Mouse (Mus musculus): ENCODE results near the gene Cldn7. TPM values are rescaled to one million over a fixed set of nuclear protein-coding genes. Genes with fewer than 3 reads are reported as not detected.
A peak's percentile ranks its signal among the peaks of the same experiment; 100 is the strongest.

Cldn7 gene
- total and polyA plus RNA-seq, 2 experiments from 2014 or later, result 0.34 TPM; not detected in 1

DNA sequence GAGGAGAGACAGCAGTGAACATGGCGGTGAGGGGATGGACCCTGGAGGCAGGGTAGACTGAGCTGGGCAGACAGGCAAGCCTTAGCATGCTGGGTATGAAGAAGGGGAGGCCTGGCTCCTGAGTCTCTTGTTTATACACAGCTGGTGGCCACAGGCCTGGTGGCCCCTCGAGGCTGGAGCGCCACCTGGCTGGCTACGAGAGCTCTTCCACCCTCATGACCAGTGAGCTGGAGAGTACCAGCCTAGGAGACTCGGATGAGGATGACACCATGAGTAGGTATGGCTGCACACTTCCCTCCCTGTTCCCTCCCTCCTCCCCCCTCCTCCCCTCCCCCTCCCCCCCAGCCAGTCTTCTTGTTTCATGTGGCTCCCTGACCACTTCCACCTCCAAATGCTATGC is 40.9 kb downstream of the Cldn7 start:
- no peak overlapping the region for H3K4me2 ChIP-seq (ENCODE audit: low read depth)
- no peaks in the 10 kb centered on the region for H3K27me3 ChIP-seq (ENCODE audit: insufficient read depth, low read length)
- no peak overlapping the region for H3K27ac ChIP-seq (ENCODE audit: low read depth, low read length)
- DNase-seq, result no peak
- no peak for ATAC-seq
- no peak overlapping the region for H3K4me3 ChIP-seq (ENCODE audit: low read depth, low read length)
- H3K9ac ChIP-seq, result no peak overlapping the region
- H3K9me3 ChIP-seq (ENCODE audit: low read length), result no peaks in the 10 kb centered on the region
- TF ChIP-seq CTCF (IDR thresholded peaks at IDR 0.05; ENCODE audit: low read depth), result peak; percentile 40
- peaks cover 17% of the 10 kb centered on the region; the same call in 1 of the 2 replicates for H3K4me1 ChIP-seq (ENCODE audit: insufficient read depth)
- H3K36me3 ChIP-seq (ENCODE audit: insufficient read depth), result peaks cover 58% of the 10 kb centered on the region
- 51% methylated on average over 5 of the region's 5 CpGs for WGBS

GRCm38 (mm10) chr11:70010033-70010432 is 45.5 kb downstream of the Cldn7 start:
- no peak for TF ChIP-seq CTCF (IDR thresholded peaks at IDR 0.05; ENCODE audit: low read depth)
- WGBS, result 83% methylated on average over 6 of the region's 6 CpGs
- H3K36me3 ChIP-seq (ENCODE audit: insufficient read depth), result peaks cover 83% of the 10 kb centered on the region
- H3K27me3 ChIP-seq (ENCODE audit: insufficient read depth, low read length), result no peaks in the 10 kb centered on the region
- no peak overlapping the region for H3K4me3 ChIP-seq (ENCODE audit: low read depth, low read length)
- H3K27ac ChIP-seq (ENCODE audit: low read depth, low read length), result no peak overlapping the region
- DNase-seq, result no peak
- no peak overlapping the region for H3K4me2 ChIP-seq (ENCODE audit: low read depth)
- no peak for ATAC-seq
- peaks cover 7% of the 10 kb centered on the region; the same call in 1 of the 2 replicates for H3K4me1 ChIP-seq (ENCODE audit: insufficient read depth)
- no peak overlapping the region for H3K9ac ChIP-seq
- H3K9me3 ChIP-seq (ENCODE audit: low read length), result no peaks in the 10 kb centered on the region

DNA sequence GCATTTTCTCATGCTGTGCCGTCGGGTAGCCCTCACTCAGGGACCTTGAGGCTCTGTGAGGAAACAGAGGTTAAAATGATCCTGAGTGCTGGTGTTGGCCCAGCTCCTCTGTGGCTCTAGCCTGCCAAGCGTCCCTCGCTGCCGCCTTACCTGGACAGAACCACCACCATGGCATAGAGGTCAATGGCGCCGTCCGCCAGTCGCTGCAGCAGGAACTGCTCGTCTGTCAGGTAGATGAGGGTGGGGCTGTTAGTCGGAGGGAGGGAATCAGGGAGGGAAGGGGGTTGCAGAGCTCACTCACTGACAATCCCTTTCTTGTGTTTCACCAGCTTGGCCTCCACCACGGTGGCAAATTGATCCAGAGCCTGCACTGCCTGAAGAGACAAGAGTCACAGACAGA is 46.0 kb downstream of the Cldn7 start:
- Histone ChIP-seq H3K27me3 (ENCODE audit: insufficient read depth, low read length) (no peaks in the 10 kb centered on the region), H3K4me1 (ENCODE audit: insufficient read depth) (peaks cover 7% of the 10 kb centered on the region; the same call in 1 of the 2 replicates), H3K27ac (ENCODE audit: low read depth, low read length) (no peak overlapping the region), H3K36me3 (ENCODE audit: insufficient read depth) (peaks cover 78% of the 10 kb centered on the region), H3K4me2 (ENCODE audit: low read depth) (no peak overlapping the region), H3K4me3 (ENCODE audit: low read depth, low read length) (no peak overlapping the region), H3K9ac (no peak overlapping the region), H3K9me3 (ENCODE audit: low read length) (no peaks in the 10 kb centered on the region)
- DNase-seq (no peak), ATAC-seq (no peak)
- 93% methylated on average over 12 of the region's 12 CpGs for WGBS
- TF ChIP-seq CTCF (IDR thresholded peaks at IDR 0.05; ENCODE audit: low read depth), result no peak

- Histone ChIP-seq H3K4me2 (ENCODE audit: low read depth) (no peak overlapping the region), H3K27me3 (ENCODE audit: insufficient read depth, low read length) (no peaks in the 10 kb centered on the region), H3K9ac (no peak overlapping the region), H3K4me1 (ENCODE audit: insufficient read depth) (peaks cover 7% of the 10 kb centered on the region; the same call in 1 of the 2 replicates), H3K9me3 (ENCODE audit: low read length) (no peaks in the 10 kb centered on the region), H3K36me3 (ENCODE audit: insufficient read depth) (peaks cover 74% of the 10 kb centered on the region), H3K27ac (ENCODE audit: low read depth, low read length) (no peak overlapping the region), H3K4me3 (ENCODE audit: low read depth, low read length) (no peak overlapping the region)
- ATAC-seq, result no peak
- no peak for DNase-seq
- no peak for TF ChIP-seq CTCF (IDR thresholded peaks at IDR 0.05; ENCODE audit: low read depth)
- 76% methylated on average over 10 of the region's 10 CpGs for WGBS
Observed at GRCm38 (mm10) chr11:70010961-70011360, 46.4 kb downstream of the Cldn7 start.

- Histone ChIP-seq H3K9ac (no peak overlapping the region), H3K4me2 (ENCODE audit: low read depth) (no peak overlapping the region), H3K36me3 (ENCODE audit: insufficient read depth) (peaks cover 55% of the 10 kb centered on the region), H3K9me3 (ENCODE audit: low read length) (no peaks in the 10 kb centered on the region), H3K4me1 (ENCODE audit: insufficient read depth) (peaks cover 13% of the 10 kb centered on the region), H3K27ac (ENCODE audit: low read depth, low read length) (no peak overlapping the region), H3K27me3 (ENCODE audit: insufficient read depth, low read length) (no peaks in the 10 kb centered on the region), H3K4me3 (ENCODE audit: low read depth, low read length) (no peak overlapping the region)
- 81% methylated on average over 9 of the region's 9 CpGs for WGBS
- ATAC-seq, result no peak
- TF ChIP-seq CTCF (IDR thresholded peaks at IDR 0.05; ENCODE audit: low read depth), result no peak
- no peak for DNase-seq
Observed at GRCm38 (mm10) chr11:70012931-70013330, 48.4 kb downstream of the Cldn7 start.

GRCm38 (mm10) chr11:70013408-70013807 is 48.8 kb downstream of the Cldn7 start:
- DNase-seq (no peak), ATAC-seq (no peak)
- H3K9me3 ChIP-seq (ENCODE audit: low read length), result no peaks in the 10 kb centered on the region
- peaks cover 15% of the 10 kb centered on the region for H3K4me1 ChIP-seq (ENCODE audit: insufficient read depth)
- TF ChIP-seq CTCF (IDR thresholded peaks at IDR 0.05; ENCODE audit: low read depth), result no peak
- no peaks in the 10 kb centered on the region for H3K27me3 ChIP-seq (ENCODE audit: insufficient read depth, low read length)
- no peak overlapping the region for H3K27ac ChIP-seq (ENCODE audit: low read depth, low read length)
- no peak overlapping the region for H3K4me3 ChIP-seq (ENCODE audit: low read depth, low read length)
- H3K9ac ChIP-seq, result no peak overlapping the region
- H3K36me3 ChIP-seq (ENCODE audit: insufficient read depth), result peaks cover 50% of the 10 kb centered on the region
- WGBS, result 93% methylated on average over 3 of the region's 3 CpGs
- no peak overlapping the region for H3K4me2 ChIP-seq (ENCODE audit: low read depth)

DNA sequence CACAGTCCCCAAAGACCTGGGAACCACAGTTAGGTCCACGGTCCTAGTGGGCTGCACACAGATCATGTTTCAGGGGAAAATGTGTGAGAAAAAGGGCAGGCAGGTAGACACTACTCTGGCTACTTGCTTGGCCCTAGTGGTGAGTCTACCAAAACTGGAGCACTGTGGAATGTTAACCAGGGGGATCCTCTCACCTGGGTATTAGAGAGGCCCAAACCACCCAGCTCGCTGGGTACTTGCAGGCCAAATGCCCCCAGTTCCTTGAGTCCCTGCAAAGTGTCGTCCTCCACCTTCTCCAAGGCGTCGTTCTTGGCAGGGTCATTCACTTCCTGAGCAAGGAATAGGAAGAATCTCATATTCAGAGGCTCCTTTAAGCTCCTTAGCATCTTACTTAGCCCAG is 49.5 kb downstream of the Cldn7 start:
- H3K9me3 ChIP-seq (ENCODE audit: low read length), result no peaks in the 10 kb centered on the region
- H3K4me2 ChIP-seq (ENCODE audit: low read depth), result no peak overlapping the region
- no peak overlapping the region for H3K4me3 ChIP-seq (ENCODE audit: low read depth, low read length)
- H3K36me3 ChIP-seq (ENCODE audit: insufficient read depth), result peaks cover 44% of the 10 kb centered on the region
- DNase-seq (no peak), ATAC-seq (no peak)
- no peaks in the 10 kb centered on the region for H3K27me3 ChIP-seq (ENCODE audit: insufficient read depth, low read length)
- H3K27ac ChIP-seq (ENCODE audit: low read depth, low read length), result no peak overlapping the region
- TF ChIP-seq CTCF (IDR thresholded peaks at IDR 0.05; ENCODE audit: low read depth), result no peak
- WGBS, result 56% methylated on average over 5 of the region's 5 CpGs
- H3K9ac ChIP-seq, result no peak overlapping the region
- H3K4me1 ChIP-seq (ENCODE audit: insufficient read depth), result peaks cover 15% of the 10 kb centered on the region
